Mouse (Mus musculus) myocyte (in vitro differentiated cells): ENCODE data around the gene Gm21969. TPM values are rescaled to one million over a fixed set of nuclear protein-coding genes. Genes with fewer than 3 reads are reported as not detected.

ENCODE experiments used
- H3K27me3 ChIP-seq: one replicate; pipeline ENCODE4 v1.6.1; 2011; ENCODE audit not compliant: control insufficient read depth, insufficient read depth, insufficient read length
- H3K36me3 ChIP-seq: one replicate; pipeline ENCODE4 v1.6.1; 2011; ENCODE audit not compliant: control insufficient read depth, insufficient read depth
- H3K4me2 ChIP-seq: one replicate; pipeline ENCODE4 v1.6.1; 2011; ENCODE audit warnings: low read depth, control low read depth
- H3K4me3 ChIP-seq: one replicate; pipeline ENCODE4 v1.5.1; 2011; ENCODE audit warnings: mild to moderate bottlenecking, control low read depth, moderate library complexity
- H3K79me2 ChIP-seq: one replicate; pipeline ENCODE4 v1.6.1; 2011; ENCODE audit not compliant: control insufficient read depth, insufficient read depth
- H3ac ChIP-seq: one replicate; pipeline ENCODE4 v1.6.1; 2011; ENCODE audit not compliant: control insufficient read depth, insufficient read length
- CEBPB ChIP-seq: IDR thresholded peaks from 2 replicates; pipeline ENCODE4 v1.6.1; 2011; ENCODE audit warnings: mild to moderate bottlenecking, moderate library complexity; ENCODE audit not compliant: poor library complexity, insufficient read depth, severe bottlenecking
- E2F4 ChIP-seq: IDR thresholded peaks from one replicate; pipeline ENCODE4 v1.6.1; 2011; ENCODE audit warnings: mild to moderate bottlenecking, control low read depth, moderate library complexity; ENCODE audit not compliant: insufficient read depth
- MAX ChIP-seq: IDR thresholded peaks from one replicate; pipeline ENCODE4 v1.6.1; 2011; ENCODE audit warnings: low read depth, mild to moderate bottlenecking, control low read depth
- MYOD1 ChIP-seq, 3 experiments: IDR thresholded peaks; one replicate each; pipeline ENCODE4 v1.6.1; 2011; ENCODE audit warnings: control low read depth in 2 of 3, low read depth in 2 of 3, mild to moderate bottlenecking in 2 of 3, moderate library complexity in 1 of 3; ENCODE audit not compliant: insufficient read length in 2 of 3, control insufficient read depth in 1 of 3
- MYOG ChIP-seq, 3 experiments: IDR thresholded peaks; one replicate each; pipeline ENCODE4 v1.6.1; 2011; ENCODE audit warnings: control low read depth in 2 of 3, low read depth in 2 of 3, mild to moderate bottlenecking in 2 of 3; ENCODE audit not compliant: insufficient read length in 2 of 3, control insufficient read depth in 1 of 3, insufficient read depth in 1 of 3
- POLR2A ChIP-seq: IDR thresholded peaks from one replicate; pipeline ENCODE4 v1.6.1; 2011; ENCODE audit warnings: low read depth, mild to moderate bottlenecking, control low read depth, moderate library complexity; ENCODE audit not compliant: insufficient read length
- POLR2AphosphoS2 ChIP-seq: IDR thresholded peaks from one replicate; pipeline ENCODE4 v1.6.1; 2011; ENCODE audit warnings: low read depth, control low read depth; ENCODE audit not compliant: insufficient read length
- REST ChIP-seq: IDR thresholded peaks from one replicate; pipeline ENCODE4 v1.6.1; 2011; ENCODE audit warnings: mild to moderate bottlenecking, control low read depth, moderate library complexity; ENCODE audit not compliant: insufficient read depth, insufficient read length
- SRF ChIP-seq: IDR thresholded peaks from one replicate; pipeline ENCODE4 v1.6.1; 2011; ENCODE audit warnings: low read depth; ENCODE audit not compliant: control insufficient read depth, insufficient read length
- TCF12 ChIP-seq: IDR thresholded peaks from one replicate; pipeline ENCODE4 v1.6.1; 2011; ENCODE audit warnings: mild to moderate bottlenecking, control low read depth; ENCODE audit not compliant: poor library complexity, insufficient read depth, severe bottlenecking
- TCF3 ChIP-seq: IDR thresholded peaks from one replicate; pipeline ENCODE4 v1.6.1; 2011; ENCODE audit warnings: low read depth, control low read depth; ENCODE audit not compliant: insufficient read length
- USF1 ChIP-seq: IDR thresholded peaks from one replicate; pipeline ENCODE4 v1.6.1; 2011; ENCODE audit warnings: low read depth, mild to moderate bottlenecking, control low read depth, moderate library complexity
- polyA plus RNA-seq: library from polyadenylated mRNA; unstranded; fragments of >200 nt; fragmentation: generic; extraction: Trizol; gene quantifications from one replicate; pipeline ENCODE4 v1.2.1, GENCODE M21; 2012; ENCODE audit warnings: missing spikeins

The Gm21969 gene
- polyA plus RNA-seq, 1 experiment, result 0.06 TPM

DNA sequence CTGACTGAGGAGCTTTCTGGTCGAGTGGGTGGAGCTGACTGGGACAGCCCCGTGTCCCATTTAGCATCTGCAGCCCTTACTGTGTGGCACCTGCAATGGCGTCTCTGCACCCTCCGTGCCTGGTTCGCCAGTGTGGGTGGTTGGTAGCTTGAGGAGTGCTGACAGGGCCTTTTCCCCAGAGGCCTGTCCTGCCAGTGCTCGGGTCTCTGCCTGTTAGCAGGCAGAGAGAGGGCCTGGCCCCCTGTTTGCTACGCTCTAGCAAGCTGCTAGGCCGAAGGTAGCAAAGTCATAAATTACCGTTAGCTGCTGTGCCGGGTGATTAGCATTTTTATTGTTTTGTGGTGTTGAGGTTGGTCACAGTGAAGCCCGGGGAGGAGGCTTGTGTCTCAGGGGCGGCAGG is 36.8 kb downstream of the Gm21969 start:
- no peaks in the 10 kb centered on the region for H3K27me3 ChIP-seq
- H3ac ChIP-seq, result no peak overlapping the region
- H3K36me3 ChIP-seq, result no peaks in the 10 kb centered on the region
- TF ChIP-seq USF1, result no peak
- TF ChIP-seq POLR2A, result no peak
- no peak for TF ChIP-seq TCF12
- TF ChIP-seq CEBPB, result no peak
- no peak for TF ChIP-seq MYOD1 (IDR thresholded peaks at IDR 0.05; ENCODE audit: control insufficient read depth in 1 of 3, insufficient read length in 2 of 3, low read depth in 2 of 3)
- TF ChIP-seq SRF, result no peak
- TF ChIP-seq E2F4, result no peak
- TF ChIP-seq MAX, result no peak
- no peak for TF ChIP-seq TCF3
- TF ChIP-seq MYOG (IDR thresholded peaks at IDR 0.05; ENCODE audit: control insufficient read depth in 1 of 3, insufficient read depth in 1 of 3, insufficient read length in 2 of 3, low read depth in 2 of 3), result no peak
- TF ChIP-seq REST, result no peak
- TF ChIP-seq POLR2AphosphoS2, result no peak
- no peak overlapping the region for H3K4me3 ChIP-seq
- no peaks in the 10 kb centered on the region for H3K79me2 ChIP-seq
- H3K4me2 ChIP-seq, result no peak overlapping the region

DNA sequence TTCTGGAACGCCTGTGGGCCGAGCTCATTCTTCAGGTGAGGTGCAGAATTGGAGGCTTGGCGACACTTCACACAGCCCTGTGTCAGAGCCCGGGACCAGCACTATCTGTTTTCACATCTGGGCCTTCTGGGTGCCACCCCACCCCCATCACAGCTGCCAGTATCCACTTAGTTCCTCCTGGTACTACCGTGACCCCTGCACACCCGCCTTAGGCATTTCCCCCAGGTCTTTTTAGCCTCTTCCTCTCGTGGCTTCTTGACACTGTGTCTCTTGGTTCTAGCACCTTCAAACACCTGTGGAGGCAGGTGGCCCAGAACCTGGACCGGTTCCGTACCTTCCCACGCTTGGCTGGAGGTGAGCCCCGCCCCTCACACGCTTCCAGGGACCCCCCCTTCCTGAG is 37.3 kb downstream of the Gm21969 start:
- no peak overlapping the region for H3K4me2 ChIP-seq
- no peaks in the 10 kb centered on the region for H3K27me3 ChIP-seq
- H3K79me2 ChIP-seq, result no peaks in the 10 kb centered on the region
- H3K4me3 ChIP-seq, result no peak overlapping the region
- no peak overlapping the region for H3ac ChIP-seq
- H3K36me3 ChIP-seq, result no peaks in the 10 kb centered on the region
- no peak for TF ChIP-seq MYOG (IDR thresholded peaks at IDR 0.05; ENCODE audit: control insufficient read depth in 1 of 3, insufficient read depth in 1 of 3, insufficient read length in 2 of 3, low read depth in 2 of 3)
- no peak for TF ChIP-seq SRF

DNA sequence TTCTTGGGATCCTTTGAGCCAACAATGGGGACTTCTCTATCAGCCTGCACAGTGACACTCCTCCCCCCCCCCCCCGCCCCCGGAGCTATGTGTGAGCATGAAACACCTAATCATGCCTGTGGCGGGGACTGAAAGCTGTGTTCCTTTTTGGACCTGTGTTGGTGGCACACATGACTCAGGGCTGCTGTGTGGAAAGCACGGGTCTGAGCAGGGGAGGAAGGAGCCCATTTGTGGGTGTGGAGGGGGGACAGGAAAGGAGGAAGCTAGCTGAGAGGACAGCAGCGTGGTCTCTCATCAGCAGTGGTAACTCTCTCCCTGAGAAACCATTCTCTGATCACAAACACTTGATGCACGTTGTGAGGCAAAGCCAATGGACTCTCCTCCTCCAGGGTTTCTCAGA is 37.8 kb downstream of the Gm21969 start:
- Histone ChIP-seq H3K79me2 (no peaks in the 10 kb centered on the region), H3K27me3 (no peaks in the 10 kb centered on the region), H3K4me3 (no peak overlapping the region), H3K4me2 (no peak overlapping the region), H3K36me3 (no peaks in the 10 kb centered on the region), H3ac (no peak overlapping the region)
- TF ChIP-seq MYOG (IDR thresholded peaks at IDR 0.05; ENCODE audit: control insufficient read depth in 1 of 3, insufficient read depth in 1 of 3, insufficient read length in 2 of 3, low read depth in 2 of 3) (no peak), E2F4 (no peak), TCF3 (no peak), MAX (no peak), USF1 (no peak), MYOD1 (IDR thresholded peaks at IDR 0.05; ENCODE audit: control insufficient read depth in 1 of 3, insufficient read length in 2 of 3, low read depth in 2 of 3) (no peak)

DNA sequence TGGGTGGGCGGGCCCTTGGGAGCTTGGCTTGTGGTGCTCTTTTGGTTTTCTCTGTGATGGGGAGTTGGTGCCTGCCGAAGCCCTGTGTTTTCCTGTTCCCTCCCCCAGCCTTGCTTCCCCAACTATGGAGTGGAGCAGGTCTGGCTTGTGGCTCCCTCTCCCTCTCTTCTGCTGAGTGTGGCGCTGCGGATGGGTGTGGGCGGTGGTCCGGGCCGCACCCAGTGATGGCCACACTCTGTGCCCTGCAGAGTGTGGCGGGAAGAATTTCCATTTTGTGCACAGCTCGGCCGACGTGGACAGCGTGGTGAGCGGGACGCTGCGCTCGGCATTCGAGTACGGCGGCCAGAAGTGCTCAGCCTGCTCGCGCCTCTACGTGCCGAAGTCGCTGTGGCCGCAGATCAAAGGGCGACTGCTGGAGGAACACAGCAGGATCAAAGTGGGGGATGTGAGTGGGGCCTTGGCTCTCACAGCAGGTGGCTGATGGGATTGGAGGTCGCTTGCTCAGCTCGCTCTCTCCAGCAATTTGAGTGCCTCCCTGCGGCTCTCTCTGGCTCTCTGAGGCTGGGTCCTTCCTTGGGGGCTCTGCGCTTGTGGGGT is 38.9 kb downstream of the Gm21969 start:
- Histone ChIP-seq H3K36me3 (no peaks in the 10 kb centered on the region), H3K4me3 (no peak overlapping the region), H3K27me3 (no peaks in the 10 kb centered on the region), H3K4me2 (no peak overlapping the region), H3ac (no peak overlapping the region), H3K79me2 (no peaks in the 10 kb centered on the region)
- no peak for TF ChIP-seq MAX
- TF ChIP-seq E2F4, result no peak
- TF ChIP-seq TCF12, result no peak
- no peak for TF ChIP-seq POLR2AphosphoS2
- TF ChIP-seq POLR2A, result no peak

DNA sequence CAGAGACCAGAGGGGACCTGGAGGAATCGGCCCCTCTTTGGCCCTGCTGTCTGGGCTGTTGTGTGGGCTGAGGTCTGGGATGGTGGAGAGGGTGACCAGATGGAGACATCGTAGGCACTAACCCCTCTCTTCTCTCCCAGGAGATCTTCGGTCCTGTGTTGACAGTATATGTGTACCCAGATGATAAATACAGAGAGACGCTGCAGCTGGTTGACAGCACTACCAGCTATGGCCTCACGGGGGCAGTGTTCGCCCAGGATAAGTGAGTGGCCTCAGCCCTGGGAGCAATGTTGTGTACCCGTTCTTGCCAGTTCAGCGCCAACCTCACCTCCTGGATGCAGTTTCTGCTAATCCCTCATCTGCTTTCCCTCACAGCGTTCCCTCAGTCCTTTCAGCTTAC is 41.0 kb downstream of the Gm21969 start:
- Histone ChIP-seq H3K4me3 (no peak overlapping the region), H3K36me3 (no peaks in the 10 kb centered on the region), H3K27me3 (no peaks in the 10 kb centered on the region), H3K79me2 (no peaks in the 10 kb centered on the region), H3K4me2 (no peak overlapping the region), H3ac (no peak overlapping the region)
- TF ChIP-seq USF1, result no peak
- no peak for TF ChIP-seq REST

DNA sequence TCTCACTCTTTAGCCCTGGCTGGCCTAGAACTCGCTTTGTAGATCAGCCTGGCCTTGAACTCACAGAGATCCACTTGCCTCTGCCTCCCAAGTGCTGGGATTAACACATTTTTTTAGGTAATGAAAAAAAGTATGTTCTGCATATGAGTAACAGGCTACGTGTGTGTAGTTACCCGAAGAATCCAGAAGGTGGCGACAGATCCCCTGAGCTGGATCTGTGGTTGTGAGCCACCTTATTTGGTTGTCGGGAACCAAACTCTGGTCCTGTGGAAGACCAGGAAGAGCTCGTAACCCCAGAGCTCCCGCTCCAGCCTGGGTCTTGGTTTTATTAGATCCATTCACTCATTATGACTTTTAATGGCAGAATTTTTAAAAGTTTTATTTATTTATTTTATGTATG is 43.9 kb downstream of the Gm21969 start:
- Histone ChIP-seq H3K36me3 (no peaks in the 10 kb centered on the region), H3K4me3 (no peak overlapping the region)
- no peak for TF ChIP-seq SRF
- TF ChIP-seq CEBPB, result no peak
- no peak for TF ChIP-seq MYOG (IDR thresholded peaks at IDR 0.05; ENCODE audit: control insufficient read depth in 1 of 3, insufficient read depth in 1 of 3, insufficient read length in 2 of 3, low read depth in 2 of 3)
- no peak for TF ChIP-seq USF1
- TF ChIP-seq MYOD1 (IDR thresholded peaks at IDR 0.05; ENCODE audit: control insufficient read depth in 1 of 3, insufficient read length in 2 of 3, low read depth in 2 of 3), result no peak
- TF ChIP-seq POLR2AphosphoS2, result no peak
- TF ChIP-seq MAX, result no peak
- no peak for TF ChIP-seq E2F4
- TF ChIP-seq TCF3, result no peak
- TF ChIP-seq REST, result no peak
- no peak for TF ChIP-seq POLR2A
- no peak for TF ChIP-seq TCF12

More for the DNA sequence above, 43.9 kb downstream of the Gm21969 start:
- Histone ChIP-seq H3ac (no peak overlapping the region), H3K4me2 (no peak overlapping the region), H3K79me2 (no peaks in the 10 kb centered on the region), H3K27me3 (no peaks in the 10 kb centered on the region)
